Mouse (Mus musculus): ENCODE data around the gene Man1b1.

The Man1b1 gene

DNA sequence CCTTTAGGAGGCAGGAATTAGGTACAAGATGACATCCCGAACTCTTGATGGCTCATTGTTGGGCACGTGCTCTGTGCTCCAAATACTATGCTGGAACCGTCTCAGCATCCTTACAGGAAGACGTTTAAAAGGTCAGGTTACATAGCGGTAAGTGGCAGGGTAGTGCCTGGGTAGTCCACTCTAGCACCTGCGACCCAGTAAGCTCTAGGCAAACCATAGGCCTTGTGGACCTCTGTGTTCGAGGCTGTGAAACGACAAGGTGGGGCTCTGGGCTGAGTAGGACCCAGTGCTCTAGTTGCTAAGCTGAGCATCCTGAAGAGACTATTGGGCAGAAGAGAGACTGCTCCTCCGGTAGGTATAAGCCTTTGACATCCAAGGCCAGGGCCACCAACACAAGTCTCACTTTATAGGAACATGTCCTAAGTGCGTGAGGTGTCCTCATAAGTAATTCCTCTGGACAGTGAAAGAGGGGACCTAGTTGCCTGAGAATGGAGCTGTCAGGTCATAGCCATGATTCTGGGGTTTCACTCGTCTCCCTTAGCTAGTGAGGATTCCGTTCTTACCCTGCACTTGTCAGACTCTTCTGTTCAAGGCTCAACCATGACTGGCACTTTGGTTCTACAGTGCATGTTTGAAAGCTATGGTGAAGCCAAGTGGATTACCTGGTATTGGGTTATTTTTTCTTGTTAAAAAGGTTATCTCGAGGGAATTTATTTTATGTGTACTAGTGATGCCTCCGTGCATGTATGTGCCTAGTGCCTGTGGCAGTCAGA is 26.4 kb upstream of the Man1b1 start:
- peak; percentile 4 for DNase-seq

DNA sequence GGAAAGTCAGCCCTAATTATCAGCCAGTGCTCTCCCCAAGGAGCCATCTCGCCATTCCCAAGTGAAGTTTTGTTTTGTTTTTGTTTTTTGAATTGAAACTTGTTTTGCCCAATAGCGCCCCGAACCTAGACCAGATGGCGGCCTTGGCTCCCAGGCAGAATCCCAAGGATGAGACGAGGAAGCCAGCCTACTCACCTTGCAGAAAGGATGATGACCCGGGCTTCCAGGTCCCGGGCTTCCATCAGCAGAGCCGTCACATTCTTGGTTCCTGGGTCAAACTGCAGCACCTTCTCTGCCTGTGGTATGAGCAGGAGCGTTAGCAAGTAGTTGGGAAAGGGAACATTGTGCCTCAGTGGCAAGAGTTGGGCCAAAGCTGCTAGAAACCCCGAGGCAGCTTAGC is 22.0 kb upstream of the Man1b1 start:
- no peak for DNase-seq

DNA sequence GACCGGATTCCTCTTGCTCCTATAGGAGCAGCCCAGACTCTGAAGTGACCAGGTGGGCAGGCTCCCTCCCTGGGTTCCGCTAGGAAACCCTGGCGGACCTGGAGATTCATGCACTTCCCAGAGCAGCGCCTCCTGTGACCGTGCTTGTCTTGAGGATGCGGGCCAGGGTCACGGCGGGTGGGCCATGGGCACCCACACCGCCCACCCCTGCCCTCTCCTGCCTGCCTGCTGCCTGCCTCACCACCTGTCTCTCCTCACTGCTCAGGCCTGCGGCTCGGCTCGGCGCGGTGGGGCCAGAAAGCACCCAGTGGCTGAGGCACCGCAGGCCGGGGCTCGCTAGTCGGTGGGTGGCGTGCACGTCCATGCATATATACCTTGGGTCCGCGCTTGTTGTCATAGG is 21.2 kb upstream of the Man1b1 start:
- no peak for DNase-seq

DNA sequence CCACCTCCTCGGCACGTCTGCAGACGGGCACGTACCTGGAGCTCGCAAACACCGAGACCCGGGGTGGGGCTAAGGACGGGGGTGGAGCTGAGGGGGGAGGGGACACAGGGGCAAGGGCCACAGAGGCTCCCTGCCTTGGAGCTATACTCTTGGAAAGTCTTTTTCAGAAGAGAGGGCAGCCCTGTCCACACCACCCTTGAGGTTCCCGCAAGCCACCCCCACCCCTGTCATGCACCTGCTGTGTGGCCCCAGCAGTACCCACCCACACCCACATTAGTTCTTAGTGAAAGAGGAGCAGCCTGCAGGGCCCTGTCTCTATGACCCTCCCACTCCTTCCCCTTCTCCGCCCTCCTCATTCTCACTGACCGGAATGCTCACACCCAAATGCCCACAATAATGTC is 20.6 kb upstream of the Man1b1 start:
- no peak for DNase-seq

DNA sequence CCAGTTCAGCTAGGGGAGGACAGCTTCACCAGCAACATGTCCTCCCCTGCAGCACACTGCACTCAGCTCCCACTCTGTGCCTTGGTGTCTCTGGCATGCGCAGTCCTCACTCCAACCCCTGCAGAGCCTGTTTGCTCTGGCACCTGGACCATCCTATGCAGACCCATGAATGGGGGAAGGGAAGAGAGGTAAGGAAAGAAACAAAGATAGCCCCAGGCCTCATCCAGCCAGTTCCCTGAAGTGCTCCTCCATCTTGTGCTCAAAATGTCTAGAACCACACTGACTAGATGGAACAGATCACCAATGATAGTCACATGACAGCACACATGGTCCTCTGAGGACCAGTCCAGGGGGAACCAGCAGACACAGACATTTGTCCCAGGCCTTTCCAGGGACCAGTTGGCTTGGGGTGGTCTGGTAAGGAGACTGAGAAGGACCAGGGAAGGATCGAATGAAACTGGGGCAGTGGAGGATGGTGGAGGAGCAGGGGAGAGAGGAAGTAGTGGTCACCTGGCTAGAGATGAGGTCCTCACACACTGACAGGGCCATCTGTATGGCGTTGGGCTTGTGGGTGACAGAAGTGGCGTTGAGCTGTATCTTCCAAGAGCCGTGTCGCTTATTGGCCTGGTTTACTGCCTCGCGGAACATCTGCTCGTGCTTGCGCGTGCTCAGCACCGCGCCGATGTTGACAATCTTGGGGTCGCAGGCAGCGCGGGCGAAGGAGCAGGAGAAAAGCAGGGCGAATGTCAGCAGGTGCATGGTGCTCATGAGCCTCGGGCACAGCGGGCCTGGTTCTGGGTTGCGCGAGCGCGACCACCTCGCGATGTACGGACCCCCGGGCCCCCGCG is 13.8 kb upstream of the Man1b1 start:
- DNase-seq: peak; percentile 66

DNA sequence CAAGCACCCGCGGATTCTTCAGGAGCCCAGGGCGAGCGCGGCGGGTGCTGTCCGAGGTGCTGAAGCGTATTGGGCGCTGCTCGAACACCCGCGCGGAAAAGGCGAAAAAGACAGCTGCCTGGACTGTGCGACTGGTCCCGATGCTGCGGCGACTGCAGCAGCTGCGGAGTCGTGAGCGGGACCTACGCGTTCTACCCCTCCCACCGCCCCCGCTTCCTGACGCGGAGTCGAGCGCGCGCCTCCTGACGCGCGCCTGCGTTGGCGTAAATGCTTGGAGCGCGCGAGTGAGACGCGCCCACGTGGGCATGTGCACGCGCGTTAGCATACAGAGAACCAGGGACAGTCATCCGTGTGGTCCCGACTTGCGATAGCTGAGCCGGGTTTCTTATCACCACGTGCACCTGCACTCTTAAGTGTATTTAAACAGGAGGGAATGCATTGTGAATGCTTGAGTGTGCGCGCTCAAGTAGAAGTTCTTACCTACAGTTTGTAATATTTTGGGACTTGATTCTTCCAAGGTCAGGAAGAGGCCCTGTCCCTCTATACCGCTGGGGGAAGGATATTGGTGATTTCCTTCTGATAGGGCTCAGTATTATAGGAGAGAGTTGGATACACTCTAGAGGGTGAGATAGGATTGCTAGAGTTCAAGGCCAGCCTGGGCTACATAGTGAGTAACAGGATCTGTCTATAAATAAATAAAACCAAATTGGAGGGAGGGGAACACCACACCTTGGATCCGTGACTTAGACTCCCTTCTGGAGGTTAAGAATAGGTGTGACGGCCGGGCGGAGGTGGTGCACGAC is 13.0 kb upstream of the Man1b1 start, which contains the start of gene Grin1:
Gene Grin1, minus strand, starts transcription at position 217 of the 803 bp plus-strand sequence.
- DNase-seq: peak; percentile 92

DNA sequence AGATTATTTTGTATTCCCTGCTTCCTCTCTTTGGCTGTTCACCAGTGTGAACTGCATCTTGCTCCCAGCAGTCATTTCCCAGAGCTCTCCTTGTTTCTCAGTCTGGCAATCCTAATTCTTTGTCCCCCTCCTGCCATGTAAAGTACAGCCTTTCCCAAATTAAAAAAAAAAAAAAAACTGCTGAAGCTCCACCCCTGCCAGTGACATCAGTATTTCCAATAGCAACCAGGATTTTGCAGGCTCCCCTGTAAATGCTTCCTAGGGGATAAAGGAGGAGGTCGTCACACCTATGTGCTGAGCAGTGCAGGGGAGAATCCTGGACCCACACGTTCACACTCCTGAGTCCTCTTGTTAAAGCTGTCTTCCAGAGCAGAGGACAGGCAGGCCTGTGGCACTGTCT is 12.1 kb upstream of the Man1b1 start:
- DNase-seq: no peak

DNA sequence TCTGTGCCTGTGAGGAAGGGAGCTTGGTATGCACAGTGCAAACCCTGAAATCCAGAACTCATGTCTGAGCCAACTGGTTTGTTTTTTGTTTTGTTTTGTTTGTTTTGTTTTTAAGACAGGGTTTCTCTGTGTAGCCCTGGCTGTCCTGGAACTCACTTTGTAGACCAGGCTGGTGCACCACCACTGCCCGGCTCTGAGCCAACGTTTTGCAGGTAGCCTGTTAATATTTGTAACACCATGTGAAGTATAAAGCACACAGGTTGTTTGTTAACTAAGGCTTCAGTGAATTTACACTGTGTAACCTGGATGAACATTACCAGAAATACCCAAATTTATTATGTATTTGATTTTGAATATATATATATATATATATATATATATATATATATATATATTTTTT is 6.1 kb upstream of the Man1b1 start:
- no peak for DNase-seq

DNA sequence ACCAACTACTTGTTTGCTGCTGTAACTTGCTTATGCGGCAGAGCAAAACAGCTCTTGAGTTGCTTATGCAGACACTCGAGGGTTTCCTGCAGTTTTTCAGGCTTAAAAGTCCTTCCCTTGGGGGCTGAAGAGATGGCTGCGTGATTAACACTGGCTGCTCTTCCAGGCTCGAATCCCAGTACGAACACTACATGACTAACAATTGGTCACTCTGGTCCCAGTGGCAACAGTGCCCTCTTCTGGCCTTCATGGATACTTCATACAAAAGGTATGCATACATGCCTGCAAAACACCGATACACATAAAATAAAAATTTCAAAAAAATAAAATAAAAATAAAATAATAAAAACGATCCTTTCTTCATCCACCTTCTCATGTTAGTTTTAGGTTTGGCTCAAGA is 3.7 kb upstream of the Man1b1 start:
- DNase-seq: no peak

DNA sequence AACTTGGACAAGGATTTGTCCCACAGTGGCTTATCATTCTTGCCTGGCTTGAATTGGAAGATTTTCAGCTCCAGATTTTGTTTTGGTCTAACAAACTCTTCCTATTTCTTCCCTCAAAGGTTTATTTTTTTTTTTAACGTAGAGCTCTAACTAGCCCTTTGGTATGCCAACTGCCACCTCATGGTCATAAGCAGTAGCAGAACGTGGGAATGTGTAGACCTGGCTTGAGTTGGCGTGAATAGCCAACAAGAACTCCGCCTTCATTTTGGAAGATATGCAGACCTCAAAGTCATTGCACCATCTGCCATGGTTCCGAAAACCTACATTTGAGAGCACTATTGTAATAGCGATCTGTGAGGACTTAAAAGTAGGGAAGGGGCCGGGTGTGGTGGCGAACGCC is 668 bp upstream of the Man1b1 start:
- DNase-seq: no peak

DNA sequence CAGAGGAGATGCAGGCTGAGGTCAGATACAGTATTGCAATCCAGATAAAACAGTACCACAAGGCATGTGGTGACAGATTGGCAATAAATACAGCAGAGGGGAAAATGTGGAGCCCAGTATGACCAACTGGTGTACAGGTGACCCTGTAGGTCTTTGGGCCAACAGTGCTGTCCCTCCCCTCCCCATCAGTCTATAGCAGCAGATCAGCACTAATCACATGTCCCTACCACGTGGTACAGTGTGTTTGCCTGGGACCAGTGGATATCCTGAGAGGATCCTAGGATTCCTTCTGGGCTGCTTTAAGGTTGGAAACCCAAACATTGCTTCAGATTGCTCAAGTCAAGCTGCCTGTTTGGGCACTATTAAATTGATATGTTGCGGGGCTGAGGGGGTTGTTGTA is 1.4 kb downstream of the Man1b1 start:
- no peak for DNase-seq

DNA sequence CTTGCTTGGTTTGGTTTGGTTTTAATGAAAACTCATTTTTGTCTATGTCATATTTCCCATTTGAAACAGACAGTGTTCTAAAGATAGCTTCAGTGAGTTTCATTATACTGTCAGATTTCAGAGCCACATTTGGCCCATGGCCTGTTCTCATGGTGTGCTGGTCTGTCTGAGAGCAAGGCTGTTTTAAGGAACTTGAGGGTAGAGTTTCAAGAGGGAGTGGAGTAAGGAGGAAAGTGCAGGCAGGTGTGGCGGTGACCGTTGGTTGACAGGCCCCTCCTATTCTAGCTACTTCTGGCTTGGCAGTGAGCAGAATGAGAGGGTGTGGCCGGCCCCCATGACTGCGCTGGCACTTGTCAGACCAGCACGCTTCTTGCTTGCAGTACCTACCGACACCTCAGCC is 6.2 kb downstream of the Man1b1 start:
- DNase-seq: no peak

DNA sequence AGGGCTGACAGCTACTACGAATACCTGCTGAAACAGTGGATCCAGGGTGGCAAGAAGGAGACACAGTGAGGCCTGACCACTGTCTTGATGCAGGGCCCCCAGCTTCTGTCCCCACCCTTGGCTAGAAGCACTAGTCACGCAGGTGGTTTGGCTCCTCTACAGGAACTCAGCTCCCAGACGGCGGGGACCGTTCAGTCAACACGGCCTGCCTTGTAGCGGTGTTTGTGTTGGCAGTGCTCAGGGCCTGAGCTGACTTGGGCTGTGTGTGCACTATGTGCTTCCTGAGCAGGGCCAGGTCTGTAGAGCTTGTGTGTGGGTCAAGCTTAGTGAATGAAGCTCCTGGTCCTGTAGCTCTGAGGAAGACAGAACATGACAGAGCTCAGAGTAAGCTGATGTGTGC is 16.0 kb downstream of the Man1b1 start:
- no peak for DNase-seq

DNA sequence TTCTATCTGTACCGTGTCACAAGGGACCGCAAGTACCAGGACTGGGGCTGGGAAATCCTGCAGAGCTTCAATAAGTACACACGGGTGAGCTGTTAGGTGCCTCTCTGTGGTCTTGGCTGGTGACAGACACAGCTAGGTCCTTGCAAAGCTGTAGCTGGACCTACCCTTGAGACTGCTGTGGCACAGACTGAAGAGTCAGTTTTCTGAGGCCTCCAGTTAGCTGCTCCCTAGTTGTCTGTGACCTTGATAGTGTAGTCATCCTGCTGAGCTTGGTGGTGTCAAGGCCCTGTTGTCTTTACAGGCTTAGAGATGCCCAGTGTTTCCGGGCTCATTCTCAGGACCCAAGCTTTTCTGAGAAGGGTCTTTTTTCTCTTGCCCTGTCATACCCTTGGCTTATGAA is 17.4 kb downstream of the Man1b1 start:
- no peak for DNase-seq

DNA sequence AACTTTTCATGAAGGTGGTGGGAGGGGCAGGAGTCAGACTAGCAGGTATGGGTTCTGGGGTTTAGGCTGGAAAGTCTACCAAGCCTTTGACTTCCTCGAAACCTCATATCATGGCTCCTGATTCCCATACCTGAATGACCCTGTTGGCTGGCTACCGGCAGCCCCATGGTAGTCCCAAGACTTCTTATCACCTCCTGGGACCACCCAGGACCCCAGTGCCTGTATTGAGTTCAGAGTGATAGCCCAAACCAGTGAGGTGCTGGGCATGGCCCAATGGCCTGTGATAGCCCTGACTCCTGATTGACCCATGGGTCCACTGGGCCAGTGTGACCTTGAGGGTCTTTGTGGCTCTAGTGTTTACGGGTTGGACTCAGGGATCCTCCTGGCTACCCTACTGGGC is 18.6 kb downstream of the Man1b1 start:
- no peak for DNase-seq

DNA sequence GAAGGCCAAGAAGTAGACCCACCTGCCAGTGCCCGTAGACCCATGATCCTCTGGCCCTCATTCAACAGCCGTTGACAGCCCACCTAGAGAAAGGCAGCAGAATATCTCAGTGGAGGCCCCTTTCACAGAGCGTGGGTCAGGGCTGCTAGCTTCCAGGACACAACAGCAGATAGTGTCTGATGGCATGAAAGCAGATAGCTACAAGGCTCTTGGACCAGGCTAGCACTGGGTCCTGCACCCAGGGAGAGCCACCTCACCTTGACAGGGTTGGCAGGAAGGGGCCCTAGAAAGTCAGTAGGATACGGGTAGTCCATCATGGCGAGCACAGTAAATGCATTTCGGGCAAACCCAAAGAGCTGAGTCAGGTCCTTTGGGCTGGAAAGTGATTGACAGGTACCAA is 22.1 kb downstream of the Man1b1 start:
- no peak for DNase-seq

DNA sequence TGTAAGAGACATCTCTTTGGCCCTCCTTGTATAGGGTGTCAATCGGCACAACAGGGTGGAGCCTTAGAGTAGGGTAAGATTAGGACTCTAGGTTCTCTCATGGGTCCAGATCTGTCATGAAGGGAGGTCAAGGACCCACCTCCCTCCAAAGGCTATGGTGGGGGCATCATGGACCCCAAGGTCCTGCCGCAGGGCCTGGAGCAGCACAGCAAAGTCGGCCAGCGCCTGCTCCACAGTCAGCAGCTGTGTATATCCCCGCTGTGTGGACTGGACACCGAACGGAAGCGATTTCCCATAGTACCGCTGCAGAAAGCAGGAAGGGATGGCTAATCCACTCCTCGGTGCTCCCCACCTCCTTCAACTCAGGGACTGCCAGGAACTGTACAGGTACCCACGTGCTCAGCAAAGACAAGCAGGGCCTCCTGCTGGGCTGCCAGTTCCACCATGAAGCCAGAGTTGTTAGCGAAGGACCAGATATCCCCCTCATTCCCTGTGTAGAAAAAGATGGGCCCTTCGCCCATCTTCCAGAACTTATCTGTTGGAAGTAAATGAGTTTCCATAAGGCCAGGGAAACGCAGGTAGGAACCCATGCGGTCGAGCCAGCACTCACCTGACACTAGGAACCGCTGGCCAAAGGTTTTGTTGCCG is 23.4 kb downstream of the Man1b1 start:
- DNase-seq: no peak

DNA sequence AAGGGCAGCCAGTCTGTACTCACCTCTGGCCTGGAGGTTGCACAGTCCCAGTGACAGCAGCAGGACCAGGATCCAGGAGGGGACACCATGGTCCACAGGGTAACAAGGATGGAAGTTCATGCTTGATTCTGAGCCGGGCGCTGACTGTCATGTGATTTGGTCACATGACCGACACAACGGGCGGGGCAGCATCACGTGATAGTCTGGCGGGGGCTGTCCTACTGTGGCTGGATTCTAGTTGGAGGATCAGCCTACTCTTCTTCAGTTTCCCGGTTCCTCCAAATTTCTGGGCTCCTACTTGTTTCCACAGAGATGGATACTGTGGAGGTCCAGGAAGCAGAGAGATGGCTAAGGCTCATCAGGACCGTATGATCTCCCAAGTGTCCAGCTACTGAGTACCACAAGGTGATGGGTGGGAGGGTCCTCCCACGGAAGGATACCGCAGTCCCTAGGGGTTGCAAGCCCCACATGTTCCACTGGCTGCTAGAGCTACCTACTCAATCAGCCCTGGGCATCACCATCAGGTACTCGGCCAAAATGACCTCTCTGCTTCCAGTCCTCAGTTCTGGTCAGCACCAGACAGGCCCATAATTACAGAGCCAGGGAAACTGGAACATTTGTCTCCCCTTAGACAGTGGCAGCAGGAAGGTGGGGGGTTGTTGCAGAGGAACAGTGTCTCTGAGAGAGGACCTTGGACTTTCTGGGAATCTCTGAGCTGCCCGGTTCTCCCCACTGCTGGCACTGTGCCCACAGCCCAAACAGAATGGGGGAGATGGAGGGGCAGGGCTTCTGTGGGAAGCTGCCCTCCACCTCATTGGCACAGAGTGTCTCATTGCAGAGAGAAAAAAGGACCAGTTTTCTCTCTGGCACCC is 24.3 kb downstream of the Man1b1 start, which contains the start of gene Dpp7:
Gene Dpp7, minus strand, starts transcription at position 152 of the 872 bp plus-strand sequence.
- peak; percentile 80 for DNase-seq

DNA sequence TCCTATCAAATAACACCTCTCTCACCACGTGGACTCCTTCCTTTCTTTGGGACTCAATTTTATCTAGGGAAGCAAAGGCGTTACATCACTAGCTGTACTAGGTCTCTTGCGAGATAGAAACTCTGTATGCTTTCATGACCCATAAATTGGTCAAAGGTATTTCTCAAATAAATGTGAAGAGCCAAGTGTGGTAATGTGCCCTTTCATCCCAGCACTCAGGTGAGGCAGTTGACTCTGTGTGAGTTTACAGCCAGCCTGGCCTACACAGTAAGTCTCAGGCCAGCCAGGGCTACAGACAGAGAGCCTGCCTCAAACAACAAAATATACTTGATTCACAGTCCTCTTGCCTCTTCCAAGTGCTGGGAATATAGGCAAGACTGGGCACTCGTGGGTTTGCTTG is 27.7 kb downstream of the Man1b1 start:
- DNase-seq: no peak

DNA sequence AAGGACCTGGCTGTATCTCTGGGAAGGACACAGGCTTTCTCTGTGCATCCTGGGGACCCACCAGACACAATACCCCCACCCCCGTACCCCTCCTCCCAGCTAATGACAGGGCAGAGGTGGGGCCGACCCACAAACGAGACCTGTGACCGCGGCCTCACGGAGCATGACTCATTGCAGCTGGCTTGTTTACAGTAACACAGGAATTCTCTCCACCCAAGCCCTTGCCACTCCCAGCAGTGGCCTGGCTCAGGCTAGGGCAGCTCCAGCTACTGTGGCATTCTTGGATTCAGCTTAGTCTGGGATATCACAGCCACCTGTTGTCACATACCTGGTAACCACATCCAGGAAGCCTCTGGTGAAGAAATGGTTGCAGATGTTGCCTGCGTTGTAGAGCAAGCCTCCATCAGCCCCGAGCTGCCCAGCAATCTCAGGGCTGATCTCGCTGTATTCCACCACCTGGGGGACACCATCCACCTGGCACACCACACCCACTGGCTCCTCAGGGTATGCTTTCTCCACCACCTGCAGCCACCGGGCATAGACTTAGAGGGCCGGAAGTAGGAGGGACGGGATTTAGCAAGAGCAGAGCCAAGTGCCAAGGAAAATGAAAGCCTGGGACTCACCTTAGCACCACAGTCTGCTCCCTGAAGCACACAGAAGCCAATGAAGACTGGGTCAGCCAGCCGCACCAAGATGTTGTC is 31.5 kb downstream of the Man1b1 start:
- no peak for DNase-seq

DNA sequence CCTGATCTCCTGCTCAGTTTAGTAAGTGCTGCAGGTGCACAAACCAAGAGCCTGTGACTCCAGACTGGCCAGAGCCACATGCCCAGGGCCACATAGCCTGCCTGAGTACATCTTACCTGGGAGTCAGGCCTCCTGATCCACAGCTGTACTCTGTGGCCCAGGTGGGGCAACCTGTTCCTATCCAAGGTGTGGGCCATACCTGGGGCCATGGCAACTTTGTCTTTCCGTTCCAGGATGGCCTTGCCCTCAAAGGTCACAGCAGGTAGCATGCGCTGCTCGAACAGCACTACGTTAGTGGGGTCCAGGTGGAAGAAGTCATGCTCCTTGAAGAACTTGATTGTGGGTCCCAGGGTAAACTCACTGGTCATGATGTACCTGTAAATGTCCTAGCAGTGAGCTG is 32.2 kb downstream of the Man1b1 start:
- no peak for DNase-seq
